Mouse (Mus musculus): ENCODE measurements around the gene Gm28845.

GRCm38 (mm10) chr1:65146601-65147000 is 27.2 kb upstream of the Gm28845 start:
- TF ChIP-seq CTCF (IDR thresholded peaks at IDR 0.05; ENCODE audit: low read depth) = no peak
- no peak for TF ChIP-seq EP300 (IDR thresholded peaks at IDR 0.05; ENCODE audit: low read depth)
